Mouse (Mus musculus) bone marrow, adult 2 months (tissue): Measurements from ENCODE around the gene Tub. TPM values are rescaled to one million over a fixed set of nuclear protein-coding genes. Genes with fewer than 3 reads are reported as not detected.

Experiments used
- H3K27ac ChIP-seq: fragments of 200-500 bp; 2 replicates; pipeline ENCODE4 v1.5.1; 2012; ENCODE audit warnings: low read depth, mild to moderate bottlenecking, control low read depth, inconsistent platforms, low read length; ENCODE audit not compliant: control insufficient read depth, poor library complexity, insufficient read depth
- H3K4me1 ChIP-seq: fragments of 200-500 bp; 2 replicates; pipeline ENCODE4 v1.6.1; 2011; ENCODE audit warnings: low read length; ENCODE audit not compliant: control insufficient read depth, insufficient read depth
- H3K4me3 ChIP-seq: fragments of 200-500 bp; replicated peaks from 2 replicates; pipeline ENCODE3; 2011; ENCODE audit warnings: mild to moderate bottlenecking, low read depth, low read length, control low read depth; ENCODE audit not compliant: control insufficient read depth
- CTCF ChIP-seq: fragments of 200-500 bp; IDR thresholded peaks from 2 replicates; pipeline ENCODE4 v1.5.1; 2011; ENCODE audit warnings: low read length, control low read depth; ENCODE audit not compliant: control insufficient read depth, insufficient read depth
- POLR2A ChIP-seq: fragments of 200-500 bp; IDR thresholded peaks from 2 replicates; pipeline ENCODE4 v1.6.1; 2011; ENCODE audit warnings: low read depth, mild to moderate bottlenecking, control low read depth, low read length, borderline replicate concordance; ENCODE audit not compliant: control insufficient read depth
- WGBS: fragments of 180-500 bp; shearing (Covaris S2); methylation state at CpG from one replicate; pipeline ENCODE4 v1.1.7; 2018; 5-methylcytosine and 5-hydroxymethylcytosine counted together
- polyA plus RNA-seq: library from polyadenylated mRNA; stranded (reverse); fragments of >200 nt; gene quantifications from 2 replicates; pipeline ENCODE4 v1.2.4, GENCODE M21; 2011; ENCODE audit warnings: low replicate concordance; ENCODE audit not compliant: missing spikeins, insufficient read depth, insufficient read length

Tub gene
- 0.32 and 0.68 TPM in 2 replicates for polyA plus RNA-seq

GRCm38 (mm10) chr7:108950312-108950761 is at the start of gene Tub:
Gene Tub (plus strand): TSS chr7:108950338.
- H3K4me3 ChIP-seq = no peak within 1 kb of the TSS
- 2% methylated on average over 44 of the region's 44 CpGs for WGBS
- no peak within 1 kb of the TSS; the same call in 1 of the 2 replicates for H3K27ac ChIP-seq
- no peak for TF ChIP-seq CTCF
- no peaks in the 10 kb centered on the region for H3K4me1 ChIP-seq

DNA sequence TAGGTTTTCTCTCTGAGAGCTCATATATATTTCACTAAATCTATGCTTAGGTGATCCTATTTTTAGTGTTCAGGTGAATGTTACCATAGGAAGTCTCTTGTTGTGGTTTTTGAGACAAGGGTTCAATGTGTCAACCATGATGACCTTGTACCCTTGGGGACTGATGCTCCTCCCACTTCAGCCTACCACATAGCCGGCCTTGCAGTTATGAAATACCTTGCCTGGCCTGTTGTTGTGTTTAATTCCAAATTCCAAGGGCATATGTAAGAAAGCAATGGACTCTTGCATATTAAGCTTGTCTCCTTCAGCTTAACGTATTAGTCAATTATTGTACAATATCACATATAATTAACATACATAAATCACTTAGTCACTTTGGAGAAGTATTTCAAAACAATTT is 46.2 kb upstream of the Tub start:
- TF ChIP-seq CTCF = no peak
- TF ChIP-seq POLR2A = no peak
- no peak overlapping the region for H3K4me3 ChIP-seq
- 70% methylated on average over 2 of the region's 2 CpGs for WGBS
- H3K4me1 ChIP-seq = no peaks in the 10 kb centered on the region
- H3K27ac ChIP-seq = no peak overlapping the region

DNA sequence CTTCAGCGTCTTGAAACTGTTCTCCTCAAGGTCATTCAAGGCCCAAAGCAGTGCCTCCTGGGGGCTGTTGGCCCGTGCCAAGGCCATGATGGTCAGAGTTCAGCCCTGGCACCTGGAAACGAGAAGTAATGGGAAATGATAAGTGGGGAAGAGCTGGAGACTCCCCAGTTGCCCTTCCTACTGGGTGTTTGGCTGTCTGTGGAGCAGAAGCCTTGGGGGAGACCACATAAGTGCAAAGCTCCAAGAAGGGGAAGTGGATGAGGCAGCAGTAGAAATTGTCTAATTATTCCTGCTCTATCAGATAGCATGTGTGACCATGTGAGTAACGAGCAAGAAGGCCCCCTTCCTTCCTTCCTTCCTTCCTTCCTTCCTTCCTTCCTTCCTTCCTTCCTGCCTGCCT is 23.1 kb upstream of the Tub start:
- TF ChIP-seq CTCF (no peak), POLR2A (no peak)
- 38% methylated on average over 4 of the region's 4 CpGs for WGBS
- H3K4me3 ChIP-seq = no peak overlapping the region
- H3K27ac ChIP-seq = no peak overlapping the region
- no peaks in the 10 kb centered on the region for H3K4me1 ChIP-seq

- TF ChIP-seq CTCF (no peak), POLR2A (no peak)
- 78% methylated on average over 11 of the region's 11 CpGs for WGBS
- Histone ChIP-seq H3K27ac (no peak overlapping the region), H3K4me1 (no peaks in the 10 kb centered on the region), H3K4me3 (no peak overlapping the region)
Observed at GRCm38 (mm10) chr7:108928280-108929188, 21.6 kb upstream of the Tub start.

- no peak within 1 kb of the TSS for H3K27ac ChIP-seq
- WGBS = 7% methylated on average over 6 of the region's 6 CpGs
- no peaks in the 10 kb centered on the region for H3K4me1 ChIP-seq
- H3K4me3 ChIP-seq = peak within 1 kb of the TSS; percentile 30
- TF ChIP-seq POLR2A = no peak
- no peak for TF ChIP-seq CTCF
Observed at GRCm38 (mm10) chr7:108929726-108930393, 20.3 kb upstream of the Tub start, which contains the start of gene Nlrp10. Gene Nlrp10 (minus strand): TSS chr7:108930178.

- 1% methylated on average over 50 of the region's 50 CpGs for WGBS
- TF ChIP-seq POLR2A (peak; percentile 71), CTCF (peak; percentile 81)
- Histone ChIP-seq H3K4me3 (peak within 1 kb of the TSS; percentile 88), H3K4me1 (peaks cover 2% of the 10 kb centered on the region; the same call in 1 of the 2 replicates), H3K27ac (peak within 1 kb of the TSS; percentile 90)
Observed at GRCm38 (mm10) chr7:108933794-108934731, 16.1 kb upstream of the Tub start, which contains the start of gene Eif3f. Gene Eif3f (plus strand): TSS chr7:108934417.

DNA sequence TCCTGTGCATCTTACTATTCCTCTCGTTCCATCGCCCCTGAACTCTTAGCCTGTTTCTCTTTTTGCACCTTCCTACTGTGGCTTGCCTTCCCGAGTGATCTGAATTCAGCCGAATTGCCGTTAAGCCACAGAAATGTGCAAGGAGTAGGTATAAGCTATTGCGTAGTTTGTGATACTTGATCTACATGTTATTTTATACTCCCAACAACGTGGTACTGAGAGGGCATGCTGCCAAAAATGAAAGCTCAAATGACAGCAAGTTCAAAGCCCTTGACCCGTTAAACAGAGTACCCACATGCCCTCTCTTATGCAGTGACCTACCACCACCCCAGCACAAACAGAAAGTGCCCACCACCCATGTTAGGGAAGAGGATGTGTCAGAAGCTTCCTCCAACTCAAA is 15.3 kb upstream of the Tub start:
- 0% methylated on average over 8 of the region's 8 CpGs for WGBS
- H3K27ac ChIP-seq = no peak overlapping the region
- no peak for TF ChIP-seq POLR2A
- no peak for TF ChIP-seq CTCF
- peak overlapping the region; percentile 88 for H3K4me3 ChIP-seq
- H3K4me1 ChIP-seq = peaks cover 2% of the 10 kb centered on the region; the same call in 1 of the 2 replicates
